Mouse (Mus musculus) lung, embryonic 15.5 days (tissue): ENCODE measurements around the gene Map3k14. TPM values are rescaled to one million over a fixed set of nuclear protein-coding genes. Genes with fewer than 3 reads are reported as not detected.

Experiments used
- ATAC-seq: fragments of 200-750 bp; cut with Nextera tagmentation; 2 replicates; pipeline ENCODE4 v1.8.0; 2017; ENCODE audit warnings: moderate number of reproducible peaks, borderline replicate concordance; ENCODE audit not compliant: low FRiP score, low TSS enrichment; ENCODE audit errors: extremely low read depth
- H3K27ac ChIP-seq: fragments of 300-500 bp; sonication (generic); 2 replicates; pipeline ENCODE4 v1.5.1; 2015; ENCODE audit warnings: moderate library complexity, mild to moderate bottlenecking, inconsistent platforms
- H3K27me3 ChIP-seq: fragments of 300-500 bp; sonication (generic); 2 replicates; pipeline ENCODE4 v1.6.1; 2015; ENCODE audit warnings: inconsistent platforms
- H3K36me3 ChIP-seq: fragments of 300-500 bp; sonication (generic); 2 replicates; pipeline ENCODE4 v1.6.1; 2015; ENCODE audit warnings: inconsistent platforms
- H3K4me1 ChIP-seq: fragments of 300-500 bp; sonication (generic); 2 replicates; pipeline ENCODE4 v1.6.1; 2015; ENCODE audit warnings: inconsistent platforms
- H3K4me2 ChIP-seq: fragments of 300-500 bp; sonication (generic); 2 replicates; pipeline ENCODE4 v1.6.1; 2015; ENCODE audit warnings: inconsistent platforms, mild to moderate bottlenecking, moderate library complexity
- H3K4me3 ChIP-seq: fragments of 300-500 bp; sonication (generic); 2 replicates; pipeline ENCODE4 v1.5.1; 2015; ENCODE audit warnings: mild to moderate bottlenecking, inconsistent platforms
- H3K9ac ChIP-seq: fragments of 300-500 bp; sonication (generic); 2 replicates; pipeline ENCODE4 v1.6.1; 2015; ENCODE audit warnings: inconsistent platforms
- H3K9me3 ChIP-seq: fragments of 300-500 bp; sonication (generic); 2 replicates; pipeline ENCODE4 v1.6.1; 2016; ENCODE audit warnings: inconsistent platforms
- WGBS: fragments of 180-500 bp; shearing (Covaris S2); methylation state at CpG from one replicate; pipeline ENCODE4 v1.1.7; 2015; 5-methylcytosine and 5-hydroxymethylcytosine counted together
- polyA plus RNA-seq: library from polyadenylated mRNA; unstranded; fragments of >200 nt; fragmentation: Nextera tagmentation; extraction: Ambion mirVana; gene quantifications from 2 replicates; pipeline ENCODE4 v1.2.1, GENCODE M21; 2015

The Map3k14 gene
- polyA plus RNA-seq, 1 experiment from 2014 or later = 3.5 TPM

DNA sequence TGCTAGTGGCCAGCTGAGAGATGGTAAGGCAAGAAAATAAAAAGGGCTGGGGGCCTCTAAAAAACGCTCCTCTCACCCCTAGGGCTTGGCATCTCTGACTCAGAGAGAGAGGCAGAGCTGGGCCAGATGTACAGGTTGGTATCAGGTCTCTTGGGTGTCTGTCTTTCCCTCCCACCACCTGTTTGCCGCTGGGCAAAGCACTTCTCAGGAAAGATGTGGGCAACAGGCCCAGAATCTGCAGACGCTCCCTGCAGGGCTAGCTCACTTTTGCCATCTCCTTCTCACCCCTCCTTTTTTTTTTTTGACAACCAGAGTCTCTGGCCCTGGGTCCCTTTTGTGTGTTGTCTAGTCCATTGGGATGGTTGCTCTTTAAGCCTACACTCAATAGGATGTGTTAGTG, 1.6 kb upstream of the Map3k14 start:
- no peak for ATAC-seq
- 65% methylated on average over 3 of the region's 3 CpGs for WGBS

DNA sequence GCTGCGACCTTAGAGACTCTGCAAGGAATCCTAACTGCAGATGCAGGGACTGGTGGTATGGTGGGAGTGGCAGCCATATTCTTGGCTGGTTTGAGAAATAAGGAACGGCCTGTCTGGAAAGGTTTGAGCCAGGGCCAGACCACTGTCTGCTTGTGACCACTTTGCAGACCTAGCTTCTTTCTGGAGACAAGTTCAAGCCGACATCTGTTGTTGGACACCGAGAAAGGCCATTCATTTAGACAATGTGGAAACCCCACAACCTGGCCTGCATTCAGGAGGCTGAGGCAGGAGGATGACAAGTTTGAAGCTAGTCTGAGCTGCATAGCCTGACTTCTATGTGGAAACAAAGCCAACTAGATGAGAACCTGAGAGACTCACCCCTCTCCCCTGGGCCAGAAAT, 1.1 kb upstream of the Map3k14 start:
- 0 out of 2 replicates have a peak overlapping the region, but pooled peaks have one; percentile 89 for H3K4me2 ChIP-seq
- no peaks in the 10 kb centered on the region for H3K36me3 ChIP-seq
- H3K4me3 ChIP-seq = no peak overlapping the region
- H3K27me3 ChIP-seq = no peaks in the 10 kb centered on the region
- no peak overlapping the region for H3K9ac ChIP-seq
- ATAC-seq = no peak
- WGBS = 76% methylated on average over 4 of the region's 4 CpGs
- peaks cover 29% of the 10 kb centered on the region for H3K4me1 ChIP-seq
- H3K27ac ChIP-seq = peak overlapping the region; percentile 83
- H3K9me3 ChIP-seq = no peaks in the 10 kb centered on the region

More for the DNA sequence above, 1.6 kb upstream of the Map3k14 start:
- H3K9ac ChIP-seq = no peak overlapping the region
- no peaks in the 10 kb centered on the region for H3K9me3 ChIP-seq
- no peak overlapping the region for H3K27ac ChIP-seq
- H3K4me3 ChIP-seq = no peak overlapping the region
- no peaks in the 10 kb centered on the region for H3K36me3 ChIP-seq
- no peaks in the 10 kb centered on the region for H3K27me3 ChIP-seq
- peaks cover 24% of the 10 kb centered on the region for H3K4me1 ChIP-seq
- H3K4me2 ChIP-seq = no peak overlapping the region

DNA sequence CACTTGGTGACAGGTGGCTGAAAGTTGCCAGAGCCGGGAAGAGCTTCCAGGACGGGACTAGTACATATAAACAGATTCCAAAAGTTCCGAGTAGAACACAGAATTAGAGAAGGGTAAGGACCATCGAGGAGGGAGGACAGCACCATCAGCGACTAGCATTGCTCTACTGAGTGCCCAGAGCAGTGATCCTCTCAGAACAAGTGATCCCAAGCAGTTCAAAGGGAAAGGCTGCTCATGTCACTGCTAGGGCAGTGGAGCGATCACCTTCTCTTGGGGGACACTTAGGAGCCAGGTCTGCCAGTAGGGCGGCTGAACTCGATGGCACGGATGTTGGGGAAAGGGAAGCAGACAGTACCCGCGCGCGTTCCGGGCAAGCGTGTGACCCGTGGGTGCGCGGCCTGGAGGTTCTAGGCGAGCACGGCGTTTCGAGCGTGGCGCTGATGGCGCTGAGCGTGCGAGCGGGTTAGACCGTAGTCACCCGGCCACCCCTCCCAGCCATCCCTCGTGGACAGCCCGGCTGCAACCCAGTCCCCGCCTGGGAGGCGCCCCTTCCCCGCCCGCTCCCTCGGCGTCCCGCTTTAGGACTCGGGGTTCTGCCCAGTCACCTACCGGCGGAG, 435 bp downstream of the Map3k14 start:
- no peaks in the 10 kb centered on the region for H3K9me3 ChIP-seq
- WGBS = 1% methylated on average over 42 of the region's 42 CpGs
- peak overlapping the region; percentile 84 for H3K27ac ChIP-seq
- H3K9ac ChIP-seq = peak overlapping the region; percentile 78
- peak overlapping the region; percentile 89 for H3K4me2 ChIP-seq
- no peaks in the 10 kb centered on the region for H3K36me3 ChIP-seq
- H3K4me1 ChIP-seq = peaks cover 41% of the 10 kb centered on the region
- 0 out of 2 replicates have a peak, but pooled peaks have one; percentile 0 for ATAC-seq
- no peaks in the 10 kb centered on the region for H3K27me3 ChIP-seq
- H3K4me3 ChIP-seq = peak overlapping the region; percentile 78

DNA sequence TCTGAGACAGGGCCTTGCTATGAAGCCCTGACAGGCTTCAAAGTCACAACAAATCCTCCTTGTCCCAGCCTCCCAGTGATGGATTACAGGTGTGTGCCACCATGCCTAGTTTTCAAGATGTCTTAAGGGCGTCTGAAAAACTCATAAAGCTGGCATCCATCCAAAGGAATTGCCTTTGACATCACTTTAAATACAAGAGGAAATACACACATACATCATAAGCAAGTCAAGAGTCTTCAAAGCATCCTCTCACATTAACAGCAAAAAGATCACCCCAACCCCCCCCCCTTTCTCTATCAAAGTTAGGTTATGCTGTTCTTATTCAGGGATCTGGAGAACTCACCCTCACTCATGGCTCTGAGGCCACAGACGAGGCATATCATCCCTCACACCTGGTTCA, 1.4 kb downstream of the Map3k14 start:
- WGBS = 43% methylated on average over 2 of the region's 2 CpGs
- Histone ChIP-seq H3K27ac (no peak overlapping the region), H3K36me3 (no peaks in the 10 kb centered on the region), H3K4me2 (peak overlapping the region; percentile 89; the same call in 1 of the 2 replicates), H3K4me3 (peak overlapping the region; percentile 78; the same call in 1 of the 2 replicates), H3K9me3 (no peaks in the 10 kb centered on the region), H3K4me1 (peaks cover 42% of the 10 kb centered on the region), H3K27me3 (no peaks in the 10 kb centered on the region), H3K9ac (no peak overlapping the region)
- ATAC-seq = no peak

DNA sequence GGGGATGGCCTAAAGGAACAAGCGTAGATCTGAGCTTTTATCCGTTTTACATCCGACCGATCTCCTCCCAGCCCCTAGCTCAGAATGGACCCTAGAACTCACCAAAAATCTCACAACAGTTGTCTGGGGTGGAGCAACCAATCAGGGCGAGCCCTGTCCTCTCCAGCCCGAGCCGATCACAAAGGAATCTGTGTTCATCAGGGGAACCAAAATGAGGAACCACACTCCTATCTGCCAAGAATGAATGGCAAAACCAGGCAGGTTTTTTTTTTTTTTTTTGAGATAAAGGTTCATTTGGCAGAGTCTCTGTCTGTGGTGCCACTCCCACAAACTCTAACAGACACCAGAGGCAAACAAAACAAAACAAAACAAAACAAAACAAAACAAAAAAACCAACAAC, 2.1 kb downstream of the Map3k14 start:
- H3K27me3 ChIP-seq = no peaks in the 10 kb centered on the region
- H3K4me3 ChIP-seq = no peak overlapping the region
- H3K27ac ChIP-seq = no peak overlapping the region
- no peaks in the 10 kb centered on the region for H3K36me3 ChIP-seq
- ATAC-seq = no peak
- no peak overlapping the region for H3K4me2 ChIP-seq
- H3K9ac ChIP-seq = no peak overlapping the region
- H3K9me3 ChIP-seq = no peaks in the 10 kb centered on the region
- WGBS = 69% methylated on average over 7 of the region's 7 CpGs
- peaks cover 42% of the 10 kb centered on the region for H3K4me1 ChIP-seq

DNA sequence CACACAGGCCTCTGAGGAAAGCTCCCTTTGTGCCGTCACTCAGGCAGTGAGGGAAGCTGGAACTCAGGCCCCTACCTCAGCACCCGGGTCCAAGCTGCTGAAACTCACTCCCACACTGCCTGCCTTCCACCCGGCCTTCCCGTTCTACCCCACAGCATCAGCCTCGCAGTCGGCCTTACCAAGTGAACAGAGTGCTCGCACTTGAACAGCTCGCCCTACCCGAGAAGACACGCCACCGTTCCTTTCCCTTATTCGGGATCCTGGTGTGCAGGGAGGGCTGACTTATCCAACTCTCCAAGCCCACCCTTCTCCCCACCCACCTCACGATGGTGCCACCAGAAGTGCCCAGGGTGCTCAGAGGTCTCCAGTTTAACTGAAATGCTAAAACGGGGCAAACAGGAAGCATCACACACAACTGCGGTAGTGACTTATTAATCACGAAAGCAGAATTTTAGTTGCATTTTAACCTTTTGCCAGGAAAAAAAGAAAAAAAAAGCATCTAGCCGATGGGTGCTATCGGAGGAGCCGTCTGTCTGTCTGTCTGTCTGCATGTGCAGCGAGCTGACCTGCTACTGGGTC, 2.8 kb downstream of the Map3k14 start:
- H3K9ac ChIP-seq = no peak overlapping the region
- H3K4me2 ChIP-seq = no peak overlapping the region
- no peak overlapping the region for H3K27ac ChIP-seq
- peaks cover 42% of the 10 kb centered on the region for H3K4me1 ChIP-seq
- H3K9me3 ChIP-seq = no peaks in the 10 kb centered on the region
- no peak for ATAC-seq
- H3K36me3 ChIP-seq = no peaks in the 10 kb centered on the region
- no peaks in the 10 kb centered on the region for H3K27me3 ChIP-seq
- 81% methylated on average over 20 of the region's 20 CpGs for WGBS
- no peak overlapping the region for H3K4me3 ChIP-seq

DNA sequence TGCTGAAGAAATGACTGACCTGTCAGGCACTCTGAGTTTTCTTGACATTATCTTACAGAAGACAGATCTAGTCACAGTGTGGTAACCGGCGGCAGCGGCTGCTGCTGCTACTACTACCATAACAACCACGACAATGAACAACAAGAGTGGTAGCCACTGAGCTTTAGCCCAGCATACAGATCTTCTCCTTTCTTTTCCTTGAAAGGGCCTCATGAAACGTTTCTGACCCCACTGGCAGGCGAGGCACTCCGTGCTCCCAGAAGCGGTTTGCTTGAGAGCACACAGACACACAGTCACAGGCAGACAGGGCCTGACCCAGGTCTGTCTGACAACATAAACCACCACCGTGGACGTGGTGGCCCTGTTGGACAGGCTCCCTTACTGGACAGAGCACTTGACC, 3.7 kb downstream of the Map3k14 start:
- H3K9ac ChIP-seq = no peak overlapping the region
- 0 out of 2 replicates have a peak overlapping the region, but pooled peaks have one; percentile 5 for H3K4me2 ChIP-seq
- no peak overlapping the region for H3K4me3 ChIP-seq
- WGBS = 47% methylated on average over 10 of the region's 10 CpGs
- no peak for ATAC-seq
- no peaks in the 10 kb centered on the region for H3K27me3 ChIP-seq
- H3K4me1 ChIP-seq = peaks cover 38% of the 10 kb centered on the region
- H3K9me3 ChIP-seq = no peaks in the 10 kb centered on the region
- H3K27ac ChIP-seq = no peak overlapping the region
- H3K36me3 ChIP-seq = no peaks in the 10 kb centered on the region

DNA sequence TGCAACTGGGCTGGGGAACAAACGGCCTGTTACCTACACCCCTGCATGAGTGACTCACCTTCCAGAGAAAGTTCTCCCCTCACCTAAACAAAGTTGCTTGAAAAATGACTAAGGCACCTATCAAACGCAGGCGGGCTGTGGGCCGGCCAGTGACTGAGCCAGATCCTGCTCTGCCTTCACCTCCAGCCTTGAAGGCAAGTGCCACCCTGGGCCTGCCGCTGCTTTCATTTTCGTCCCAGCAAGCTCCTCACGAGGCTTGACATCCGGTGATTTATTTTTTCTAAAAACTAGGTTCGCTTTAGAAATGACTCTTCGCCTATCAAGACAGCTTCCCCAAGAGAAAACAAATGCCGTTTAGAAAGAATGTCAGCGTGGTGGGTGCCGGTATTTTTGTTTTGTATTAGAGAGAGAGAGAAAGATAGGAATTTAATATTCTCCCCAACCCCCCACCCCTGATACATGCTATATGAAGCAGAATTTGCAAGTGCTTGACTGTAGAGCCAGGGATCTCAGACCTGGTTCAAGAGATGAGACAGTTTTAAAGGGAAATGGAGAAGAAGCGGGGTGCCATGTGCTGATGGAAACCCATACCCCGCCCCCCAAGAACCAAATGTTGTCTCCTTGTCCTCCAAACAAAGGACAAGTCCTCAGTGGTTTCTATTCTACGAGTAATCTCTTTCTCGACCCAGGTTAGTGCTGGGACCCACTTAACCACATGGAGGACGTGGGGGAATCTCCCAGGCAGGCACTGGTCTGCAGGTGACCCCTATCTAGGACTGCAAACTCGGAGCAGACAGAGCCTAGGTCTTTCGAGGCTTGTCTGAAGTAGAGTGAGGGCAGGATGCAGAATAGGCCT, 4.6 kb downstream of the Map3k14 start:
- no peak overlapping the region for H3K27ac ChIP-seq
- H3K4me2 ChIP-seq = peak overlapping the region; percentile 25
- WGBS = 49% methylated on average over 20 of the region's 20 CpGs
- no peaks in the 10 kb centered on the region for H3K27me3 ChIP-seq
- H3K9me3 ChIP-seq = no peaks in the 10 kb centered on the region
- H3K9ac ChIP-seq = no peak overlapping the region
- peaks cover 30% of the 10 kb centered on the region for H3K4me1 ChIP-seq
- no peak for ATAC-seq
- H3K36me3 ChIP-seq = no peaks in the 10 kb centered on the region
- no peak overlapping the region for H3K4me3 ChIP-seq

DNA sequence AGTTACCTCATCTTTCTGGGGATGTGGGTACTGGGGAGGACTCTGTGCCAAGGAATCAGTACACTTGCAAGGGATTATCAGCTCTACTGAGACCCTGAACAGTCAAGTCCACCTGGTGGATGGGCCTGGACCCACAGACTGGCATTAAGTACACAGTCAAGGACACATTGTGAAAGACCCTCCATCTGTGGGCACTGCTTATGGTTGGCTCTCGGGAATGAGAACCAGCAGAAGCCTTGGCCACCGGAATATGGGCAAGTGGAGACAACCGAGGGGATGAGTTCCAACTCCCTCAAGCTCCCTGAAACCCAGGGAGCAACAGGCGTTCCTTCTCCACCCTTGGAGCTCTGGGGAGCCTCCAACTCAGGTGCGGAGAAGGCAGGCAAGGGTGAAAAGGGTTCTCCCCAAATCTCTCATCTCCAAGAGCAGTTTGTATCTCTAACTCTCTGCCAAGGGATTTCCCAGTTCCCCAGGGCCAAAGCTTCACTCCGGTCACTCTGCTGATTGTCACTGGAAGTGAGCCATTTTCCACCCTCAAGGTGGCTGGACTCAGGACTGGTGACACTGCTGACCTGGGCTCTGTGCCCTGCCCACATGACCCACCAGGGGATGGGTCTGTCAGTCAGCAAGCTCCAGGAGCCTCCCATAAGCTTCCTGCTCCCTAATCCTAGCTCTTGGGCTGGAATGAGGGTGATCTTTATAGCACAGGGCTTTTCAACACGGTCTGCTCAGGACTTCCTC, 5.4 kb downstream of the Map3k14 start:
- no peak overlapping the region for H3K4me3 ChIP-seq
- H3K27ac ChIP-seq = no peak overlapping the region
- no peak overlapping the region for H3K9ac ChIP-seq
- H3K36me3 ChIP-seq = no peaks in the 10 kb centered on the region
- no peaks in the 10 kb centered on the region for H3K27me3 ChIP-seq
- H3K4me2 ChIP-seq = peak overlapping the region; percentile 25
- peaks cover 30% of the 10 kb centered on the region for H3K4me1 ChIP-seq
- no peak for ATAC-seq
- WGBS = 77% methylated on average over 7 of the region's 7 CpGs
- no peaks in the 10 kb centered on the region for H3K9me3 ChIP-seq

DNA sequence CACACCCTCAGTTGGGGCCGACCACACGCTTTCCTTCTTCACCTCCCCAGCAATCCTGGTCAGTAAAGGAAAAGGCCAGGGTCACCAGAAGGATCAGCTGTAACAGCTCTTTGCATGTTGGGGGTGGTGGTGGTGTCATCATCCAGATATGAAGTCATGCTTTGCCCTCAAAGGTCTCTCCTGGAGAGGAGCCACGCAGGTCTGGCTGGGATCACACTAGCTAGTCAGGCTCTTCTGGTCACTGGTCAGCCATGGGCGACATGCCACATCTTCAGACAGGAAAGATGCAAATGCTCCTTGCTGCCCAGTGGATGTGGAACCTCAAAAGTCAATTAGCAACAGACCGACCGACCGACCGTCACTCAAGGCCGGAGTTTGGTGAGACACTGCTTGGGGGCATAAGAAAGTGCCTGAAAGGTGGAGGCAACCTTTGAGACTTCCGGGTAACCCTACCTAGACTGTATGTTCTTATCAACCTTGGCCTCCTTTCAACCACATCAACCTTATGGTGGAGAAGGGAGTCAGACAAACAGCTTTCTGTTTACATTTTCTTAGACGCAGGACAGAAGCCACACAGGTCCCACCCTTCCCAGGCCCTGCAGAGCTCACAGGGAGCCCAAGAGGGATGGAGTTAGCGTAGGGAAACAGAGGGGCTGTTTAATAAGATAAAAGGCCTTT, 6.6 kb downstream of the Map3k14 start:
- H3K4me1 ChIP-seq = peaks cover 20% of the 10 kb centered on the region
- H3K4me2 ChIP-seq = no peak overlapping the region
- WGBS = 75% methylated on average over 12 of the region's 12 CpGs
- H3K9ac ChIP-seq = no peak overlapping the region
- no peaks in the 10 kb centered on the region for H3K27me3 ChIP-seq
- ATAC-seq = no peak
- no peak overlapping the region for H3K4me3 ChIP-seq
- no peaks in the 10 kb centered on the region for H3K36me3 ChIP-seq
- no peak overlapping the region for H3K27ac ChIP-seq
- no peaks in the 10 kb centered on the region for H3K9me3 ChIP-seq

DNA sequence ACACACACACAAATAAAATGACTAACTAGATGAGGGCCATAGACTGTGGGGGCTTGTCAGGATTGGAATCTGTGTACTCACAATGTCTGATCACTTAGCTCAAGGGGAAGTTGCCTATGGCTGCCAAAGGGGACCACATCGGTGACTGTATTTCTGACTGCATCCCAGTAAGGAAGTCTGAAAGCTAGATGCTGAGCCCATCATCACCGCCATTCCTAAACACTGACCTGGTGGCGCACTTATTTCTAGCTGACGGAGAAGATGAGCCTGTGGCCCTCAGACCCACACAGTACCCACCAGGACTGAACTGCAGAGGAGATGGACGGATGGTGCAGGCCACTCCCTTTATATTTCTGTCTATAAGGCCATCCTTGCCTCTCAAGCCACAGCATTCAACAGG, 7.2 kb downstream of the Map3k14 start:
- no peak overlapping the region for H3K4me3 ChIP-seq
- H3K27ac ChIP-seq = no peak overlapping the region
- H3K9ac ChIP-seq = no peak overlapping the region
- no peaks in the 10 kb centered on the region for H3K9me3 ChIP-seq
- no peak overlapping the region for H3K4me2 ChIP-seq
- no peaks in the 10 kb centered on the region for H3K36me3 ChIP-seq
- no peak for ATAC-seq
- no peaks in the 10 kb centered on the region for H3K27me3 ChIP-seq
- 88% methylated on average over 5 of the region's 5 CpGs for WGBS
- H3K4me1 ChIP-seq = peaks cover 18% of the 10 kb centered on the region
